Mouse (Mus musculus) heart, embryonic 11.5 days (tissue): ENCODE results near the gene Calcoco1. TPM values are rescaled to one million over a fixed set of nuclear protein-coding genes. Genes with fewer than 3 reads are reported as not detected.

ENCODE experiments used
- ATAC-seq: fragments of 200-750 bp; cut with Nextera tagmentation; replicated peaks from 2 replicates; pipeline ENCODE4 v1.8.0; 2017; ENCODE audit warnings: moderate library complexity; ENCODE audit not compliant: insufficient number of reproducible peaks, low FRiP score, low TSS enrichment
- H3K27ac ChIP-seq: fragments of 300-500 bp; sonication (generic); 2 replicates; pipeline ENCODE4 v1.5.1; 2014; ENCODE audit warnings: mild to moderate bottlenecking, low read depth, low read length
- H3K27me3 ChIP-seq: fragments of 300-500 bp; sonication (generic); 2 replicates; pipeline ENCODE4 v1.6.1; 2014; ENCODE audit warnings: mild to moderate bottlenecking, low read length, mixed read lengths; ENCODE audit not compliant: control insufficient read depth, insufficient read depth
- H3K36me3 ChIP-seq: fragments of 300-500 bp; sonication (generic); 2 replicates; pipeline ENCODE4 v1.6.1; 2014; ENCODE audit warnings: mild to moderate bottlenecking, low read length, moderate library complexity, mixed read lengths; ENCODE audit not compliant: control insufficient read depth, insufficient read depth
- H3K4me1 ChIP-seq: fragments of 300-500 bp; sonication (generic); 2 replicates; pipeline ENCODE4 v1.6.1; 2014; ENCODE audit warnings: low read length; ENCODE audit not compliant: control insufficient read depth, insufficient read depth
- H3K4me2 ChIP-seq: fragments of 300-500 bp; sonication (generic); 2 replicates; pipeline ENCODE4 v1.6.1; 2014; ENCODE audit warnings: mild to moderate bottlenecking, moderate library complexity
- H3K4me3 ChIP-seq: fragments of 300-500 bp; sonication (generic); 2 replicates; pipeline ENCODE4 v1.5.1; 2014; ENCODE audit warnings: low read depth, low read length
- H3K9ac ChIP-seq: fragments of 300-500 bp; sonication (generic); 2 replicates; pipeline ENCODE4 v1.6.1; 2014; ENCODE audit warnings: mild to moderate bottlenecking, low read depth, low read length, moderate library complexity
- H3K9me3 ChIP-seq: fragments of 300-500 bp; sonication (generic); replicated peaks from 2 replicates; pipeline ENCODE4 v1.6.1; 2016; ENCODE audit warnings: low read length; ENCODE audit not compliant: control insufficient read depth
- WGBS: fragments of 180-500 bp; shearing (Covaris S2); extraction: QIAGEN DNeasy Blood & Tissue Kit; methylation state at CpG from one replicate; pipeline ENCODE4 v1.1.7; 2014; ENCODE audit not compliant: insufficient replicate concordance; 5-methylcytosine and 5-hydroxymethylcytosine counted together
- polyA plus RNA-seq: library from polyadenylated mRNA; unstranded; fragments of >200 nt; fragmentation: Nextera tagmentation; extraction: Ambion mirVana; gene quantifications from 2 replicates; pipeline ENCODE4 v1.2.1, GENCODE M21; 2014

Calcoco1 gene
- 33.7 and 47.8 TPM in 2 replicates for polyA plus RNA-seq

DNA sequence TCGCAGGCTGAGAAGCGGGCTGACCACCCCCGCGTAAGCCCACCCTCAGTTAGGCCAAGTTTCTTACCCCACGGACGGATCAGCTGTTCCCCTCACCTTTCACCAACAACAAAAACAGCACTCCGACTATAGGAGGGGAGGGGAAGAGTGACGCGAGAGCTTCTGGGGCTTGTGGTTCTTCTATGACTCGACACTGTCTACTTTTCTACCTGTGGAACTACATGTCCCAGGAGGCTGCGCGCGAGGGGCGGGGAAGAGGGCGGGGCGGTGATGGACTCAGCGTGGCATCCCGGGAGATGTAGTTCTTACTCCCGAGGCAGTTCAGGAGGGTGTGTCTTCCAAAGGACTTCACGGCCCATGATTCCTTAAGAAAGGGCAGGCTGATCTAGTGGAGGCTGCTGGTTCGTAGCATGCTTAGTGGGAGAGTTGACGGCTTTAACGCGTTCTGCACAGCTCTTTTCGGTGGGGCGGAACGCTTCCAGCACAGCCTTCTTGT is at the start of gene Calcoco1:
Gene Calcoco1 (minus strand): TSS at position 199 of the 496 bp plus-strand sequence.
- Histone ChIP-seq H3K9ac (peak within 1 kb of the TSS; percentile 79), H3K27ac (peak within 1 kb of the TSS; percentile 82), H3K4me1 (peaks cover 4% of the 10 kb centered on the region; the same call in 1 of the 2 replicates), H3K9me3 (no peaks in the 10 kb centered on the region), H3K27me3 (no peaks in the 10 kb centered on the region), H3K4me3 (peak within 1 kb of the TSS; percentile 79), H3K36me3 (no peaks in the 10 kb centered on the region), H3K4me2 (peak within 1 kb of the TSS; percentile 64)
- ATAC-seq, result peak; percentile 99
- WGBS, result 1% methylated on average over 27 of the region's 27 CpGs

DNA sequence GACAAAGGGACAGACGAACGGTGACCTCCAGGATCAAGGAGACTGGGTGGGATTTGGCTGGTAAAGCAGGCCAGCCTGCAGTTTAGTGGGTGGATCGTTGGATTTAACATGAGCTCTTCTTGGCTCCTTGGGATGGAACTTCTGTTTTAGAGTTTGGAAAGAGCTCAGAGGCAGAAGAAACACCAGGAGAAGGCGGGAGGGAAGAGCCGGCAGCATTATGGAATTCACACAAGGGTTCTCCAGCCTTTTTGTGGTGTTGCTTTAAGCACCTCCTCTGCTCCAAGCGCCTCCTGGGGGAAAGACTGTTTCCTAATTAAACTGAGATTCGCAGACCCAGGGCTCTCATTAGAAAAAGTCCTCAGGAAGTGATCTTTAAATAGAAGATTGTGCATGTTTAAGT is 48.9 kb upstream of the Calcoco1 start:
- Histone ChIP-seq H3K4me1 (no peaks in the 10 kb centered on the region), H3K27ac (no peak overlapping the region), H3K36me3 (no peaks in the 10 kb centered on the region), H3K9ac (no peak overlapping the region), H3K27me3 (peaks cover 21% of the 10 kb centered on the region), H3K4me3 (no peak overlapping the region), H3K4me2 (no peak overlapping the region), H3K9me3 (no peaks in the 10 kb centered on the region)
- WGBS, result 40% methylated on average over 7 of the region's 7 CpGs
- no peak for ATAC-seq

DNA sequence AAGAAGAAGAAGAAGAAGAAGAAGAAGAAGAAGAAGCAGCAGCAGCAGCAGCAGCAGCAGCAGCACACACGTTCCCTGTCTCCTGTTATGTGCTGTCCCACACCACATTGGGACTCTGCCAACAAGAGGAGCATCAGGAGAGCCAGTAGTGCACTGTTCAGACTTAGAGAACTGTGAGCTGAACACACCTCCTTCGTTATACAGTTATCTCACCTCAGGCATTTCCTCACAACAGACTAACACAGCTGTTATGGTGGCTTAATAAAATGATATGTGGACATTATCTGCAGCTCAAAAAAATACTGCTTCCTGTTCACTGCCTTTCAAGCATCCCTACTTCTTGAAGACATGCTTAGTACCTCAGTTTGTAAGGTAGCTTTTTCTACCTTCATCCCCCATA is 43.2 kb upstream of the Calcoco1 start:
- no peak overlapping the region for H3K27ac ChIP-seq
- ATAC-seq, result no peak
- no peaks in the 10 kb centered on the region for H3K9me3 ChIP-seq
- peaks cover 35% of the 10 kb centered on the region for H3K27me3 ChIP-seq
- H3K36me3 ChIP-seq, result no peaks in the 10 kb centered on the region
- no peak overlapping the region for H3K4me3 ChIP-seq
- H3K4me2 ChIP-seq, result no peak overlapping the region
- H3K4me1 ChIP-seq, result no peaks in the 10 kb centered on the region
- WGBS, result 36% methylated on average over 2 of the region's 2 CpGs
- no peak overlapping the region for H3K9ac ChIP-seq

DNA sequence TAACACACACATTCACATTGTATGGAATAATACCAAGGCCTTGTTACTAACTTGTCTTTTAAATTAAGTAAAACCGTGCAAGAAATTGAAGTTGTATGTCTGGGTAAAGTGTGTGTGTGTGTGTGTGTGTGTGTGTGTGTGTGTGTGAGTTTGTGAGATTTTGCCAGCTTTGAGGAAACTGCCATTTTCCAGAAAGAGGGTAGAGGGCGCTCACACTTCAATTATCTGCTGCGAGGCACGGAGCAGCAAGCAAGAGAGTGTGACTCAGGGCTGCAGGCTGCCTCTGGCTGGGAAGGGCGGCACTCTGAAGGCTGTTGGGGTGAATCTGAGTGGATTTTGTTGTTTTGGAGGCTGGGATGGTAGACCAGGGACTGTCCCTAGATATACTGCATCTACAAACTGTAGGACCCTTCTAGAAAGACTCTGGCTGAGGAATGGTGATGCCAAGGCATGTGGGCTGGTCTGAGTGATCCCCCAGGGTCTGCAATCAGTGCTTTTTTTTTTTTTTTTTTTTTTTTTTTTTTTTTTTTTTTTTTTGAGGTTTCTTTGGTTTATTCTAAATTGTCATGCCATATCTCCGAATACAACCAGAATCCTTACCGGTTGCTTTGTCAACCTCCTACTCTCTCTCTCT is 39.9 kb upstream of the Calcoco1 start:
- WGBS, result 14% methylated on average over 7 of the region's 7 CpGs
- Histone ChIP-seq H3K4me3 (no peak overlapping the region), H3K4me2 (no peak overlapping the region), H3K27ac (no peak overlapping the region), H3K36me3 (no peaks in the 10 kb centered on the region), H3K4me1 (no peaks in the 10 kb centered on the region), H3K9me3 (no peaks in the 10 kb centered on the region), H3K27me3 (peaks cover 51% of the 10 kb centered on the region), H3K9ac (no peak overlapping the region)
- ATAC-seq, result no peak

DNA sequence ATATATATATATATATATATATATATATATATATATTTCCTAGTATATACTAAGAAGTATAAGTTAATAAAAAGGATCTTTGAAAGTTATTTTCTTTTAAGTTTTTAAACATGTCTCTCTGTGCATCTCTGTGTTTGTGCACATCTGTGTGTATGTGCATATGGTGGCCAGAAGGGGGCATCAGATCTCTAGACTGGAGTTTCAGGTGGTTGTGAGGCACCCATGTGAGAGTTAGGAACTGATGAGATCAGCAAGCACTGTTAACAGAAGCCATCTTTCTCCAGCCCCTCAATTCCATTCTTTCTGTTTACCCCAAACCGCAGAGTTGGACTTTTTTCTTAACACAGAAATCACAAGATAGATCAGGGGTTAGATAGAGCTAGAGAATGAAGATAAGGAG is 35.7 kb upstream of the Calcoco1 start:
- H3K4me1 ChIP-seq, result no peaks in the 10 kb centered on the region
- no peaks in the 10 kb centered on the region for H3K36me3 ChIP-seq
- no peak for ATAC-seq
- H3K9me3 ChIP-seq, result no peaks in the 10 kb centered on the region
- no peak overlapping the region for H3K9ac ChIP-seq
- WGBS, result 91% methylated on average over 1 of the region's 1 CpGs
- H3K27ac ChIP-seq, result no peak overlapping the region
- H3K27me3 ChIP-seq, result peaks cover 68% of the 10 kb centered on the region
- H3K4me3 ChIP-seq, result no peak overlapping the region
- no peak overlapping the region for H3K4me2 ChIP-seq

DNA sequence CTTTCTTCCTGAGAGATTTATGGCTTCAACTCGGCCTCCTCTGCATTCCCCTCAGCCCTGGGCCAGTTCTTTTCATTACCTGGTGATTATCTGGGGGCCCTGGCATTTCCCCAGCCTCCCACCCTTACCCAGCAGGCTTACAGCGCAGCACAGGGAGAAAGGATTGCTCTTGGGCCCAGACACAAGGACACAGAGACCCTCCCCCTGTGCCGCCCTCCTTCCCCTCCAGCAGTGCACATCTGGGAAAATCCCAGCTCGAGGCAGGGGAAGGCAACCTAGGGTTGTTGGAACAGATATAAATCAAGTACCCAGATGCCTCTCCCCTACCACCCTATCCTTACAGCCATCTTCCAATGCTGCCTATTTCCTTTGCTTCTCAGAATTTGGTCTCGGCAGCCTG is 33.1 kb upstream of the Calcoco1 start:
- Histone ChIP-seq H3K9me3 (no peaks in the 10 kb centered on the region), H3K9ac (no peak overlapping the region), H3K4me2 (no peak overlapping the region), H3K4me1 (no peaks in the 10 kb centered on the region), H3K27me3 (peaks cover 66% of the 10 kb centered on the region), H3K4me3 (no peak overlapping the region), H3K27ac (no peak overlapping the region), H3K36me3 (no peaks in the 10 kb centered on the region)
- 39% methylated on average over 5 of the region's 5 CpGs for WGBS
- ATAC-seq, result no peak

DNA sequence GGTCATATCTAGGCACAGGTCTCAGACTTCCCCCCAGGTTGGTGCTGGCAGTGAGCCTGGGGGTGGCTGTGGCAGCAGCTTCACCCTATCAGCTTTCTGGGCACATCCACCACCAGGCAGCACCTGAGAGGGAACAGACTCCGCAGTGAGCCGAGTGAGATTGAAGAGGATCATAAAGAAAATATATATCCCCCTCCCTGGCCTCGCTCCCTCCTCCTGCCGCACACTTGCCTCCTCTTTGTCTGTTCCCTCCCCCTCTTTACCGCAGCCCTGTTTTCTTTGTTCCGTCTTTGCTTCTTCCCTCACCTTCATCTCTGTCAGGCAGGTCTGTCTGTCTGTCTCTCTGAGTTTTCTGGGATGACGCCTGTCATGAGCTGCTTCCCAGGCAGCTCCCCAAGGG is 32.4 kb upstream of the Calcoco1 start:
- Histone ChIP-seq H3K9me3 (no peaks in the 10 kb centered on the region), H3K4me2 (no peak overlapping the region), H3K27ac (no peak overlapping the region), H3K4me1 (no peaks in the 10 kb centered on the region), H3K9ac (no peak overlapping the region), H3K4me3 (no peak overlapping the region), H3K27me3 (peaks cover 64% of the 10 kb centered on the region), H3K36me3 (no peaks in the 10 kb centered on the region)
- ATAC-seq, result no peak
- 47% methylated on average over 7 of the region's 7 CpGs for WGBS

DNA sequence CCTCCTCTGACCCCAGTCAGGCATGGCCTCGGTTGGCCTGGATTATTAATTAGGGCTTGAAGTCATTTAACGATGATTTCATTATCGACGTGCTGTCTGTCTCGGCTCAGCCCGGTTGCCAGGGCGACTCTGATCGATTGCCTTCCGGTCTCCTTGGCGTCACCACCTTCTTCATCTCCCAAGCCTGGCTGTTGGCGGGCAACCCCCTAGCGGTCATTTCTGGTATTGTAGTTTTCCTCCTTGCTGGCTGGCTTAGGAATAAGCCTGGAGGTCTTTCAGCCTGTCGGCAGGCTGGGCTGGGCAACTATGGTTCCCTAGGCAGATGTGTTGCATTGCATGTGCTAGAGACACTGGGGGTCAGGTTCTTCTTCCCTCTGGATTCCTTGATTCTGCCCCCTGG is 31.2 kb upstream of the Calcoco1 start:
- no peak for ATAC-seq

DNA sequence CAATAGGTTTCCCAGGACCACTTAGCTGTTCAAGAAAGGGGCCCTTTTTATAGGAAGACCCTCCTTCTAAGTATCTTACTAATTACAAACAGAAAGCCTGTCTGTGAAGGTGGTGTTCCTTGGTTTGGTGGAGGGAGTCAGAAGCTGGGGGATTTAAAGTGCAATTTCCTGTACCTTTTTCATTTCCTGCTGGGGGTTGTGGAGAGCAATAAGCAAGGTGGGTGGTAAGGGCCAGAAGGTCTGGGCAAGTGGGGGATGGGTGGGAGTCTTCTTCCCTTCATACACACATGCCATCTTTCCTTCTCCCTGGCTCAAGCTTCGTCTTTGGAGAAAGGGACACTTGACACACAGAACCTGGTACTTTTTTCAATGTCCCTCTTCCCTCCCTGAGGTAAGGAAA is 30.2 kb upstream of the Calcoco1 start:
- H3K9me3 ChIP-seq, result no peaks in the 10 kb centered on the region
- peaks cover 77% of the 10 kb centered on the region for H3K27me3 ChIP-seq
- H3K4me2 ChIP-seq, result no peak overlapping the region
- no peak overlapping the region for H3K4me3 ChIP-seq
- H3K9ac ChIP-seq, result no peak overlapping the region
- no peaks in the 10 kb centered on the region for H3K36me3 ChIP-seq
- no peak overlapping the region for H3K27ac ChIP-seq
- no peaks in the 10 kb centered on the region for H3K4me1 ChIP-seq
- WGBS, result 54% methylated on average over 1 of the region's 1 CpGs
- no peak for ATAC-seq

More for the DNA sequence above, 31.2 kb upstream of the Calcoco1 start:
- Histone ChIP-seq H3K4me1 (no peaks in the 10 kb centered on the region), H3K4me2 (no peak overlapping the region), H3K9ac (no peak overlapping the region), H3K36me3 (no peaks in the 10 kb centered on the region), H3K9me3 (no peaks in the 10 kb centered on the region), H3K4me3 (no peak overlapping the region), H3K27ac (no peak overlapping the region), H3K27me3 (peaks cover 67% of the 10 kb centered on the region)
- WGBS, result 4% methylated on average over 13 of the region's 13 CpGs
